Mouse (Mus musculus) embryonic fibroblast, embryonic 13.5 days (primary cell): ENCODE results near the gene Arsj.

Experiments used
- CTCF ChIP-seq: IDR thresholded peaks from 2 replicates; pipeline ENCODE4 v1.5.1; 2011; ENCODE audit warnings: mild to moderate bottlenecking, control low read depth, low read length, moderate library complexity, borderline replicate concordance; ENCODE audit not compliant: insufficient read depth
- POLR2A ChIP-seq: IDR thresholded peaks from 2 replicates; pipeline ENCODE4 v1.6.1; 2011; ENCODE audit warnings: low read depth, mild to moderate bottlenecking, control low read depth, low read length, moderate library complexity

- TF ChIP-seq POLR2A = no peak
- TF ChIP-seq CTCF = no peak
These were observed 18.7 kb upstream of the Arsj start for GRCm38 (mm10) chr3:126344745-126345144.
